Mouse (Mus musculus): Measurements from ENCODE around the gene Neil1.

DNA sequence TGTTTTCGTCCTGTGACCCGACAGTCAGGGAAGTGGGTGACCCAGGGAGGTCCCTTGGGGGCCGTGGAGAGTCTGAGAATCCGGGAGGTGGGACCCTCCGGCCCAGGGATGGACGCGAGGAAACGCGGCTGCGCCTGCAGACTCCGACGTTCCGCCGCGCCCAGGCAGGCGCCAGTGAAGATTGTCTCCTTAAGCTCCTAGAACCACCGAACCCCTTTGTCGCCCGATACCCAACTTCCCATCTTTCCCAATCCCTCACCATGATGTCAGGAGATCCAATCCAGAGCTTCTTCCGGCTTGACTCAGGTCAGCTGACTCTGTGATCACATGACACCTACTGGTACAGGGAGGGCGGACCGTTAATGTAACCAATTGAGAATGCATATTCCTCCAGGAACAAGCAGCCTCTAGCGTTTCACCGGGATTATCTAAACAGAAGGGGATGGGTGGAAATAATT is 9.9 kb upstream of the Neil1 start, which contains the start of gene Commd4:
- TF ChIP-seq POLR2A (IDR thresholded peaks at IDR 0.05; ENCODE audit: borderline replicate concordance, control insufficient read depth, low read depth, low read length) (no peak; the same call in 1 of the 2 replicates), CTCF (IDR thresholded peaks at IDR 0.05; ENCODE audit: control insufficient read depth, insufficient read depth, low read length) (no peak)

Data from bone marrow, adult 2 months (tissue).